Mouse (Mus musculus): ENCODE measurements around the gene Usp29. TPM values are rescaled to one million over a fixed set of nuclear protein-coding genes. Genes with fewer than 3 reads are reported as not detected.

Gene Usp29
- total and polyA plus RNA-seq, 3 experiments = not detected

- no peaks in the 10 kb centered on the region for H3K4me1 ChIP-seq (ENCODE audit: control insufficient read depth in 1 of 2, insufficient read depth in 2 of 2)
- dilution Hi-C loops (cut with MboI; ENCODE audit: extremely low pct_ligation_motif_present, extremely low pct_unique_long_range_greater_than_20kb, low sequenced_read_pairs) (no loop called here), in situ Hi-C loops (cut with MboI; ENCODE audit: low pct_ligation_motif_present, low pct_unique_long_range_greater_than_20kb, low sequenced_read_pairs) (no loop called here)
- no peaks in the 10 kb centered on the region for H3K27me3 ChIP-seq (replicated peaks)
- DNase-seq (ENCODE audit: extremely low read depth) = no peak
- H3K4me2 ChIP-seq (ENCODE audit: insufficient read depth, low read depth, poor library complexity, severe bottlenecking) = no peak overlapping the region
- TF ChIP-seq ZNF384 (IDR thresholded peaks at IDR 0.05; ENCODE audit: low read depth, low read length) (no peak), GABPA (IDR thresholded peaks at IDR 0.05; ENCODE audit: insufficient replicate concordance, low read depth, low read length) (no peak), NRF1 (IDR thresholded peaks at IDR 0.05; ENCODE audit: low read depth, low read length) (no peak), MEF2A (IDR thresholded peaks at IDR 0.05; ENCODE audit: borderline replicate concordance, low read depth, low read length) (no peak), MAX (IDR thresholded peaks at IDR 0.05; ENCODE audit: low read length) (no peak), MXI1 (IDR thresholded peaks at IDR 0.05; ENCODE audit: low read depth, low read length) (no peak), MAFK (IDR thresholded peaks at IDR 0.05; ENCODE audit: insufficient replicate concordance, low read length) (no peak), HCFC1 (IDR thresholded peaks at IDR 0.05; ENCODE audit: low read depth, low read length) (no peak), SMC3 (IDR thresholded peaks at IDR 0.05; ENCODE audit: low read depth, low read length) (no peak)
- no peak overlapping the region for H3K9ac ChIP-seq (ENCODE audit: insufficient read depth, low read depth)
- H3K79me2 ChIP-seq (replicated peaks; ENCODE audit: control insufficient read depth, extremely low read depth, insufficient read depth, poor library complexity, severe bottlenecking) = no peaks in the 10 kb centered on the region
- H3K36me3 ChIP-seq (replicated peaks in 1 of 2; ENCODE audit: control insufficient read depth in 1 of 2, insufficient read depth in 1 of 2, low read length in 1 of 2) = no peaks in the 10 kb centered on the region
- no peak overlapping the region for H3K27ac ChIP-seq (ENCODE audit: insufficient read depth, low read depth)
- H3K4me3 ChIP-seq (replicated peaks in 1 of 3; ENCODE audit: low read depth in 2 of 3, low read length in 2 of 3, poor library complexity in 1 of 3) = no peak overlapping the region
- H3K9me3 ChIP-seq (replicated peaks; ENCODE audit: low read length) = peaks cover 37% of the 10 kb centered on the region
These were observed 226.2 kb downstream of the Usp29 start for GRCm38 (mm10) chr7:6956576-6956975.

GRCm38 (mm10) chr7:6958574-6958973, 228.2 kb downstream of the Usp29 start:
- H3K27ac ChIP-seq (ENCODE audit: insufficient read depth, low read depth) = no peak overlapping the region
- dilution Hi-C loops (cut with MboI; ENCODE audit: extremely low pct_ligation_motif_present, extremely low pct_unique_long_range_greater_than_20kb, low sequenced_read_pairs) (no loop called here), in situ Hi-C loops (cut with MboI; ENCODE audit: low pct_ligation_motif_present, low pct_unique_long_range_greater_than_20kb, low sequenced_read_pairs) (no loop called here)
- H3K79me2 ChIP-seq (replicated peaks; ENCODE audit: control insufficient read depth, extremely low read depth, insufficient read depth, poor library complexity, severe bottlenecking) = no peaks in the 10 kb centered on the region
- H3K9ac ChIP-seq (ENCODE audit: insufficient read depth, low read depth) = no peak overlapping the region
- H3K4me3 ChIP-seq (replicated peaks in 1 of 3; ENCODE audit: low read depth in 2 of 3, low read length in 2 of 3, poor library complexity in 1 of 3) = no peak overlapping the region
- DNase-seq (ENCODE audit: extremely low read depth) = no peak
- no peaks in the 10 kb centered on the region for H3K27me3 ChIP-seq (replicated peaks)
- H3K4me1 ChIP-seq (ENCODE audit: control insufficient read depth in 1 of 2, insufficient read depth in 2 of 2) = no peaks in the 10 kb centered on the region
- no peak overlapping the region for H3K4me2 ChIP-seq (ENCODE audit: insufficient read depth, low read depth, poor library complexity, severe bottlenecking)
- no peaks in the 10 kb centered on the region for H3K36me3 ChIP-seq (replicated peaks in 1 of 2; ENCODE audit: control insufficient read depth in 1 of 2, insufficient read depth in 1 of 2, low read length in 1 of 2)
- TF ChIP-seq BHLHE40 (IDR thresholded peaks at IDR 0.05; ENCODE audit: low read depth, low read length) = no peak
- peak in 1 of 2 experiments; percentile 15; a peak in 1 of 4 replicates for TF ChIP-seq CTCF (conservative IDR thresholded peaks at IDR 0.05 in 1 of 2, IDR thresholded peaks at IDR 0.05 in 1 of 2; ENCODE audit: low read depth in 2 of 2, low read length in 2 of 2)
- no peak for TF ChIP-seq ZNF384 (IDR thresholded peaks at IDR 0.05; ENCODE audit: low read depth, low read length)
- H3K9me3 ChIP-seq (replicated peaks; ENCODE audit: low read length) = peaks cover 44% of the 10 kb centered on the region

GRCm38 (mm10) chr7:6973566-6973965, 243.2 kb downstream of the Usp29 start:
- Histone ChIP-seq H3K36me3 (replicated peaks in 1 of 2; ENCODE audit: control insufficient read depth in 1 of 2, insufficient read depth in 1 of 2, low read length in 1 of 2) (no peaks in the 10 kb centered on the region), H3K27me3 (replicated peaks) (no peaks in the 10 kb centered on the region), H3K4me1 (ENCODE audit: control insufficient read depth in 1 of 2, insufficient read depth in 2 of 2) (no peaks in the 10 kb centered on the region), H3K4me2 (ENCODE audit: insufficient read depth, low read depth, poor library complexity, severe bottlenecking) (no peak overlapping the region), H3K9me3 (replicated peaks; ENCODE audit: low read length) (peaks cover 38% of the 10 kb centered on the region), H3K4me3 (replicated peaks in 1 of 3; ENCODE audit: low read depth in 2 of 3, low read length in 2 of 3, poor library complexity in 1 of 3) (no peak overlapping the region), H3K27ac (ENCODE audit: insufficient read depth, low read depth) (no peak overlapping the region), H3K79me2 (replicated peaks; ENCODE audit: control insufficient read depth, extremely low read depth, insufficient read depth, poor library complexity, severe bottlenecking) (no peaks in the 10 kb centered on the region), H3K9ac (ENCODE audit: insufficient read depth, low read depth) (no peak overlapping the region)
- no peak for DNase-seq (ENCODE audit: extremely low read depth)
- dilution Hi-C loops (cut with MboI; ENCODE audit: extremely low pct_ligation_motif_present, extremely low pct_unique_long_range_greater_than_20kb, low sequenced_read_pairs) (no loop called here), in situ Hi-C loops (cut with MboI; ENCODE audit: low pct_ligation_motif_present, low pct_unique_long_range_greater_than_20kb, low sequenced_read_pairs) (no loop called here)
- TF ChIP-seq ZKSCAN1 (IDR thresholded peaks at IDR 0.05; ENCODE audit: borderline replicate concordance, low read depth, low read length) (no peak), ZC3H11A (IDR thresholded peaks at IDR 0.05; ENCODE audit: low read depth, low read length) (no peak), ZMIZ1 (IDR thresholded peaks at IDR 0.05; ENCODE audit: low read depth, low read length) (no peak), SIN3A (IDR thresholded peaks at IDR 0.05; ENCODE audit: low read length) (no peak), MEF2A (IDR thresholded peaks at IDR 0.05; ENCODE audit: borderline replicate concordance, low read depth, low read length) (no peak), TCF12 (IDR thresholded peaks at IDR 0.05; ENCODE audit: low read depth, low read length) (no peak)

Measured in CH12.LX (cell line).